Mouse (Mus musculus): Measurements from ENCODE around the gene Cdk5r2.

GRCm38 (mm10) chr1:74850251-74850650, 4.5 kb upstream of the Cdk5r2 start:
- TF ChIP-seq POLR2A (IDR thresholded peaks at IDR 0.05; ENCODE audit: insufficient read depth, low read depth, low read length), result 0 out of 2 replicates have a peak, but pooled peaks have one; percentile 17
- TF ChIP-seq CTCF (IDR thresholded peaks at IDR 0.05; ENCODE audit: insufficient read depth, low read depth, low read length), result no peak

Measured in olfactory bulb, adult 2 months (tissue).